In genomic region chr10:21295759-21296621, GRCm38 (mm10) we compare ENCODE assay signal across 8 mouse cellular contexts. TPM values are rescaled to one million over a fixed set of nuclear protein-coding genes. Genes with fewer than 3 reads are reported as not detected.
DNase-seq lines count a peak whose midpoint lies in the region; ATAC-seq and TF ChIP-seq lines count a peak whose summit lies in the region.

Hbs1l (plus strand) TSS chr10:21295979.

- TF ChIP-seq POLR2A in ES-Bruce4 (IDR thresholded peaks at IDR 0.05; ENCODE audit: insufficient read depth, low read length) = no peak

- peak within 1 kb of the TSS; percentile 100 for H3K4me3 ChIP-seq in ES-Bruce4 (ENCODE audit: low read depth, low read length)
- H3K4me3 ChIP-seq in forebrain, embryonic 13.5 days = peak within 1 kb of the TSS; percentile 78
- peak within 1 kb of the TSS; percentile 99 for H3K4me3 ChIP-seq in liver, postnatal 0 days (ENCODE audit: low read depth, low read length)
- peak within 1 kb of the TSS; percentile 85 for H3K4me3 ChIP-seq in neural tube, embryonic 14.5 days (ENCODE audit: low read depth, low read length)

- TF ChIP-seq CTCF in ES-Bruce4 (IDR thresholded peaks at IDR 0.05; ENCODE audit: low read depth, low read length) = no peak
- TF ChIP-seq CTCF in liver, postnatal 0 days (IDR thresholded peaks at IDR 0.05; ENCODE audit: low read depth) = no peak

- ATAC-seq in cerebellum, adult (ENCODE audit: insufficient number of reproducible peaks, low FRiP score, low TSS enrichment) = peak; percentile 80
- ATAC-seq in forebrain, embryonic 13.5 days = peak; percentile 99
- peak; percentile 97 for ATAC-seq in liver, postnatal 0 days
- ATAC-seq in neural tube, embryonic 14.5 days (ENCODE audit: low read depth) = peak; percentile 98

- no peak for TF ChIP-seq EP300 in ES-Bruce4 (IDR thresholded peaks at IDR 0.05; ENCODE audit: insufficient read depth, low read depth, low read length)
- peak; percentile 83; the same call in 1 of the 2 replicates for TF ChIP-seq EP300 in liver, postnatal 0 days (IDR thresholded peaks at IDR 0.05; ENCODE audit: low read depth)

- no peak within 1 kb of the TSS for H3K27ac ChIP-seq in ES-Bruce4 (ENCODE audit: insufficient read depth, low read length)
- H3K27ac ChIP-seq in forebrain, embryonic 13.5 days = peak within 1 kb of the TSS; percentile 35
- peak within 1 kb of the TSS; percentile 90 for H3K27ac ChIP-seq in liver, postnatal 0 days (ENCODE audit: low read depth)
- H3K27ac ChIP-seq in neural tube, embryonic 14.5 days (ENCODE audit: low read depth, low read length) = peak within 1 kb of the TSS; percentile 62; the same call in 1 of the 2 replicates

- no peaks in the 10 kb centered on the region for H3K4me1 ChIP-seq in ES-Bruce4 (ENCODE audit: control insufficient read depth, insufficient read depth, low read length)
- peaks cover 17% of the 10 kb centered on the region for H3K4me1 ChIP-seq in forebrain, embryonic 13.5 days
- H3K4me1 ChIP-seq in liver, postnatal 0 days (ENCODE audit: insufficient read depth) = peaks cover 18% of the 10 kb centered on the region
- peaks cover 11% of the 10 kb centered on the region for H3K4me1 ChIP-seq in neural tube, embryonic 14.5 days (ENCODE audit: control insufficient read depth, insufficient read depth, low read length)

- peak within 1 kb of the TSS; percentile 74 for H3K4me2 ChIP-seq in forebrain, embryonic 13.5 days
- H3K4me2 ChIP-seq in liver, postnatal 0 days (ENCODE audit: low read depth, low read length) = peak within 1 kb of the TSS; percentile 79
- peak within 1 kb of the TSS; percentile 68 for H3K4me2 ChIP-seq in neural tube, embryonic 14.5 days (ENCODE audit: low read depth, low read length)

- H3K27me3 ChIP-seq in ES-Bruce4 (ENCODE audit: control insufficient read depth, insufficient read depth, low read length, poor library complexity, severe bottlenecking) = no peaks in the 10 kb centered on the region
- no peaks in the 10 kb centered on the region for H3K27me3 ChIP-seq in forebrain, embryonic 13.5 days
- H3K27me3 ChIP-seq in liver, postnatal 0 days (ENCODE audit: insufficient read depth, low read length) = no peaks in the 10 kb centered on the region
- no peaks in the 10 kb centered on the region for H3K27me3 ChIP-seq in neural tube, embryonic 14.5 days (ENCODE audit: control insufficient read depth, insufficient read depth, low read length)

- no peaks in the 10 kb centered on the region for H3K9me3 ChIP-seq in ES-Bruce4 (replicated peaks; ENCODE audit: control insufficient read depth, insufficient read depth, low read length, poor library complexity, severe bottlenecking)
- H3K9me3 ChIP-seq in forebrain, embryonic 13.5 days (replicated peaks) = no peaks in the 10 kb centered on the region
- H3K9me3 ChIP-seq in liver, postnatal 0 days (ENCODE audit: low read length) = no peaks in the 10 kb centered on the region
- H3K9me3 ChIP-seq in neural tube, embryonic 14.5 days (ENCODE audit: control insufficient read depth, low read length) = no peaks in the 10 kb centered on the region

- intact Hi-C loops in heart, postnatal 10 days (cut with DNase I) = no loop called here

- whole genome bisulfite sequencing in forebrain, embryonic 13.5 days = under 1% methylated on average over 75 of the region's 81 CpGs
- under 1% methylated on average over 81 of the region's 81 CpGs for WGBS in large intestine, adult 2 months
- WGBS in liver, postnatal 0 days (ENCODE audit: insufficient replicate concordance) = under 1% methylated on average over 65 of the region's 81 CpGs
- WGBS in neural tube, embryonic 14.5 days = under 1% methylated on average over 65 of the region's 81 CpGs

- peaks cover 7% of the 10 kb centered on the region for H3K36me3 ChIP-seq in ES-Bruce4 (ENCODE audit: control insufficient read depth, insufficient read depth, low read length, poor library complexity, severe bottlenecking)
- H3K36me3 ChIP-seq in forebrain, embryonic 13.5 days (ENCODE audit: poor library complexity, severe bottlenecking) = peaks cover 16% of the 10 kb centered on the region
- peaks cover 24% of the 10 kb centered on the region for H3K36me3 ChIP-seq in liver, postnatal 0 days (replicated peaks; ENCODE audit: insufficient read depth, low read length)
- peaks cover 9% of the 10 kb centered on the region; the same call in 1 of the 2 replicates for H3K36me3 ChIP-seq in neural tube, embryonic 14.5 days (ENCODE audit: control insufficient read depth, insufficient read depth, low read length)

- H3K9ac ChIP-seq in ES-Bruce4 (ENCODE audit: low read depth, poor library complexity, severe bottlenecking) = peak within 1 kb of the TSS; percentile 88
- H3K9ac ChIP-seq in forebrain, embryonic 13.5 days = peak within 1 kb of the TSS; percentile 88
- H3K9ac ChIP-seq in liver, postnatal 0 days (replicated peaks) = peak within 1 kb of the TSS; percentile 97
- peak within 1 kb of the TSS; percentile 81 for H3K9ac ChIP-seq in neural tube, embryonic 14.5 days (replicated peaks; ENCODE audit: low read depth, low read length)

- DNase-seq in heart, postnatal 10 days = peak; percentile 93 to 94
- peak; percentile 76 for DNase-seq in large intestine, adult 2 months (ENCODE audit: low read depth, low spot score)
- peak; percentile 97 for DNase-seq in liver, postnatal 0 days
- DNase-seq in testis, postnatal 10 days (ENCODE audit: low spot score) = peak; percentile 93

RNA-seq across cellular contexts. Expression of gene Hbs1l, which starts in this region (rescaled TPM):
- polyA plus RNA-seq in ES-Bruce4 (2011; ENCODE audit: insufficient read depth, insufficient read length, low read depth, missing spikeins) = 82.1 and 87.3 TPM in 2 replicates
- polyA plus RNA-seq in forebrain, embryonic 13.5 days (2015; fragmentation: Nextera tagmentation; extraction: Ambion mirVana) = 108 and 120 TPM in 2 replicates
- 10 to 100 TPM; 56.6 to 60.9 TPM for total RNA-seq in heart, postnatal 10 days (2021)
- polyA plus RNA-seq in large intestine, adult 2 months (2012; rRNA removed) = 15.5 and 22.1 TPM in 2 replicates
- 45.4 and 50.9 TPM in 2 replicates for polyA plus RNA-seq in liver, postnatal 0 days (2015; fragmentation: Nextera tagmentation; extraction: Ambion mirVana)
- polyA plus RNA-seq in neural tube, embryonic 14.5 days (2014; fragmentation: Nextera tagmentation; extraction: Ambion mirVana) = 97.5 and 107 TPM in 2 replicates
